Mouse (Mus musculus) frontal cortex, adult 2 months (tissue): ENCODE measurements around the gene Ssu72. TPM values are rescaled to one million over a fixed set of nuclear protein-coding genes. Genes with fewer than 3 reads are reported as not detected.

Source experiments
- DNase-seq, 2 experiments: peaks; one replicate each; pipeline ENCODE4 v3.0.0; 2022; ENCODE audit warnings: low spot score in 1 of 2; ENCODE audit errors: extremely low spot score in 1 of 2
- polyA plus RNA-seq: library from polyadenylated mRNA; depleted of rRNA; stranded (reverse); fragments of >200 nt; gene quantifications from 2 replicates; pipeline ENCODE4 v1.2.3, GENCODE M21; 2012

The Ssu72 gene
- polyA plus RNA-seq, 1 experiment: 134 TPM

- DNase-seq: no peak
Observed at GRCm38 (mm10) chr4:155744474-155744873, 39.9 kb downstream of the Ssu72 start.

GRCm38 (mm10) chr4:155745136-155745535 is 40.5 kb downstream of the Ssu72 start:
- no peak for DNase-seq

GRCm38 (mm10) chr4:155746036-155746548 is 41.5 kb downstream of the Ssu72 start:
- DNase-seq: no peak

- no peak for DNase-seq
Observed at GRCm38 (mm10) chr4:155746575-155747490, 42.2 kb downstream of the Ssu72 start.

GRCm38 (mm10) chr4:155757011-155757410 is 52.4 kb downstream of the Ssu72 start:
- DNase-seq: no peak

GRCm38 (mm10) chr4:155759862-155760612 is 55.4 kb downstream of the Ssu72 start:
- DNase-seq: no peak

GRCm38 (mm10) chr4:155760613-155761355 is 56.2 kb downstream of the Ssu72 start, which contains the start of gene Atad3a:
TSS of gene Atad3a (minus strand) at chr4:155761093.
- peak; percentile 93 to 99 for DNase-seq

- DNase-seq: no peak
Observed at GRCm38 (mm10) chr4:155761356-155762099, 56.9 kb downstream of the Ssu72 start.

GRCm38 (mm10) chr4:155762357-155762756 is 57.8 kb downstream of the Ssu72 start:
- no peak for DNase-seq

GRCm38 (mm10) chr4:155769496-155769879 is 64.9 kb downstream of the Ssu72 start:
- no peak for DNase-seq

- peak in 1 of 2 experiments; percentile 94 for DNase-seq
Observed at GRCm38 (mm10) chr4:155769880-155770512, 65.4 kb downstream of the Ssu72 start.

- no peak for DNase-seq
Observed at GRCm38 (mm10) chr4:155770626-155771025, 66.0 kb downstream of the Ssu72 start.

GRCm38 (mm10) chr4:155771706-155772105 is 67.1 kb downstream of the Ssu72 start:
- DNase-seq: no peak

GRCm38 (mm10) chr4:155772786-155773185 is 68.2 kb downstream of the Ssu72 start:
- no peak for DNase-seq

- DNase-seq: no peak
Observed at GRCm38 (mm10) chr4:155773335-155774078, 68.9 kb downstream of the Ssu72 start.

GRCm38 (mm10) chr4:155774280-155774754 is 69.7 kb downstream of the Ssu72 start, which contains the start of gene Vwa1:
TSS of gene Vwa1 (minus strand) at chr4:155774698.
- peak; percentile 75 to 91 for DNase-seq

GRCm38 (mm10) chr4:155774971-155775740 is 70.6 kb downstream of the Ssu72 start:
- peak; percentile 34 to 47 for DNase-seq

GRCm38 (mm10) chr4:155775855-155776254 is 71.3 kb downstream of the Ssu72 start:
- DNase-seq: no peak
